Mouse (Mus musculus) heart, postnatal 0 days (tissue): Measurements from ENCODE around the gene Rnf26.

Experiments used
- CTCF ChIP-seq: IDR thresholded peaks from 2 replicates; pipeline ENCODE4 v1.5.1; 2016; ENCODE audit warnings: antibody characterized with exemption, control low read depth, low read depth
- EP300 ChIP-seq: IDR thresholded peaks from 2 replicates; pipeline ENCODE4 v1.6.1; 2016; ENCODE audit warnings: antibody characterized with exemption, low read depth

GRCm38 (mm10) chr9:44071914-44072598 is 41.3 kb downstream of the Rnf26 start:
- TF ChIP-seq EP300 (no peak), CTCF (no peak)
